Mouse (Mus musculus): ENCODE measurements around the gene Slc1a2.

The Slc1a2 gene

DNA sequence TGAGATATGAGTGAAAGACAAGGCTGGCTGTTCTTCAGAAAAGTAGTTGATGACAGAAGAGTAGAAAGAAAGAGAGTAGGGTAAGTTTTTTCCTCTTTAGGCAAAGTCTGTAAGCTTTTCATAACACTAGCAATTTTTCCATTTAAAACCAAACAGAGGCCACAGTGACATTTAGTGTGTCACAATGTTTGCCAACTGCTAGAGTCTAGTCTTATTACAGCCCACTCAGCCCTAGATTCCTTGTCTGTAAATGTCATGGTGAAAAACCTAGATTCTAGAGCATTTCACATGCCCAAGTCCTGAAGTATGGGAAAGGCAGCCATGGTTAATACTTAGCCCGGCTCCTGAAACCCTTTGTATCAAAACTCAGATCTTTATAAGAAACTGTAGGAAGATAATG is 112.8 kb downstream of the Slc1a2 start:
- DNase-seq, result no peak

DNA sequence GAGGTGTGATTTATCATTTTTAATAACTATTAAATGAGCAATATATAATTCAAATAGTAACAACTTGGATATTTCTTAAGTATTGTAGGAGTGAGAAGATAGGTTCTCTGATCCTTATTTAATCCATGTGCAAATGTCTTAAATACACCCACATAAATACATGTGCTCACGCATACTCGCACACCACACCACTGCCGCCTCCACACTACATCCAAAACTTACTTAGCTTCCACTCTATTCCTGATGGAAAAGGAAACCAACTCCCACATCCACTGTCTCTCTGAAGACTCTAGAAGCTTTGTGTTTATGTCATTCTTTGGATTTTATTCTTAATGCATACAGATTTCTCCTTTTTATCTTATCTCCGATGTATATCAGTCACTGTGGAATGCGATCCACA is 113.8 kb downstream of the Slc1a2 start:
- no peak for DNase-seq

DNA sequence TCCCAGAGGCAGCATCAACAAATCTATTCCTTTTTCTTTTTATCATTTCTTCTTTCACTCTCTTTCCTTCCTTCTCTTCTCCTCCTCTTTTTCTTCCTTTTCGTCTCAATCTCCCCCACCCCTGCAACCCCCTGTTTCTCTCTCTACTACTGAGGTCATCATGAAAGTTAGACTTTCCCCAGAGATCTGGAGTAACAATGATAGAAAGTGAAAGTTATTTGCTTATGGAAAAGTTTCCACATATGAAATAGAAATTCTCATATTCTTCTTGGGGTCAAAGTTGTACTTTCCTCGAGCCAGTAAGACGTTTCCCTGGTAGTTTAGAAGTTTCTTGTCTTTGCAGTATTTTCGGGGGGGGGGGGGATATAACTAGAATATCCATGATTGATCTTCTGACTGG is 116.2 kb downstream of the Slc1a2 start:
- DNase-seq, result no peak

DNA sequence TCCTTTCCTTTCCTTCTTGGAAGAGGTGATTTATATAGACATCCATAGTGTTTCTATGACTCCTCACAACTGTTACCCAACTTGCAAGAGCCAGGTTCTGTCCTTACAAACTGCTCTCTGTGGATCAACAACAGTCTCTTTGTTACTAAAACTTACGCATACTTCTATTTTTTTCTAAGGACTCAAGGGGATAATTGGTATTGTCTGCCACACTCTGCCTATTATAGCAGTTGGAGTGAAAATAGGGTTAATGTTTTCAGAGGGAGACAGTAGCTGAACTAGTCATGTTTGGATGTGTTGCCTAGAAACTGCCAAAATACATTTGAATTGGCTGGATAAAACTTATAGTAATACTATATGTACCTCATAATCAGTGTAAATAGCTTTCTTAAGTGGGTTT is 117.1 kb downstream of the Slc1a2 start:
- no peak for DNase-seq

DNA sequence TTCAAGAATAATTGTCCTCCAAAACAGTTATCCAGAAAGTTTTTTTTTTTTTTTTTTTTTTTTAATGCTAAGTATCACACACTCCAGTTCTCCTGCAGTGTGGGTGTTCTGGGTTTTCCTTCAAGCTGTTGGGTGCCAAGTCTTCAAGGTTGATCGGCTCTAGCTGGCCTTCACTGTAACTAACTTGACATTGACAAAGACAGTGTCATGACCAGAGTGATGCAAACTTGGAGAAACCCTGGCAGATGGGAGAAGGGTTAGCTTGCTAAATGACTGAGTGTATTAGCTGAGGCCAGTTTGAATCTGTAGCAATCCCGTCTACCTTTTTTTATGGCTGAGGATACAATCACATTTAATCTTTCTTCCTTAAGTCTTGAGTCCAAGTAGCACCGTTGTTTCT is 119.7 kb downstream of the Slc1a2 start:
- DNase-seq, result no peak

DNA sequence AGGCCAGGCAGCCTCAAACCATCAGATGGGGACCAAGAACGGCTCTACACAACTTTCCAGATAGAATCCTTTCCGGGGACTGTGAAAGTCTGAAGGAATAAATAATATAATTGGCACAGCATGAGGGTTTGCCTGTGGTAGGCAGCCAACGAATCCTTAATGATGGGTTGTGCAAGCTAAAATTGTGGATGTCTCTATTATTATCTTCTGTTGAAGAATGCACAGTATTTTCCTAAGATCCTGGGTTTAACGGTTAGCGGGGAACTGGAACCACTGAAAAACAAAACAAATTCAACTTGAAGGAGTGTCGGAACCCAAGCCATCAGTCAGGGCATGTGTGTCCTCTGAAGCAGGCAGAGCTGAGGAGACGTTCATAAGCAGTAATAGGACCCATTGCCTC is 124.3 kb downstream of the Slc1a2 start:
- no peak for DNase-seq

DNA sequence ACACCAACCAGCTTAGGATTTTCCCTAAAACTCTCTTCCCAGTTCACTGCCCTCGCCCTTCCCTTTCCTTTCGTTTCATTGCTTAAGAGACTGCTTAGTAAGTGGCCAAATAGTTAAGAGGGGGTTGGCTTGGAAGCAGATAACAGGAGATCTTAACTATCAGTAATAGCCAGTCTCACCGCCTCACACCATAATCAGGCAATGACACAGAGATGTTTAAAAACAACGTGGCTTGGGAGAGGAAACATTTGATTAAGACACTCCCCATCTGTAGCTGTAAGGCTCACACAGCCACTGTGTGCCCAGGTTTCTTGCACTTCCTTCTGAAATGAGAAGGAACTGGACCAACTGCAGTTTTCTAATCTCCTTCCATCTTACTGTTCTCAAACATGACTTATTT is 127.2 kb downstream of the Slc1a2 start:
- DNase-seq, result no peak

DNA sequence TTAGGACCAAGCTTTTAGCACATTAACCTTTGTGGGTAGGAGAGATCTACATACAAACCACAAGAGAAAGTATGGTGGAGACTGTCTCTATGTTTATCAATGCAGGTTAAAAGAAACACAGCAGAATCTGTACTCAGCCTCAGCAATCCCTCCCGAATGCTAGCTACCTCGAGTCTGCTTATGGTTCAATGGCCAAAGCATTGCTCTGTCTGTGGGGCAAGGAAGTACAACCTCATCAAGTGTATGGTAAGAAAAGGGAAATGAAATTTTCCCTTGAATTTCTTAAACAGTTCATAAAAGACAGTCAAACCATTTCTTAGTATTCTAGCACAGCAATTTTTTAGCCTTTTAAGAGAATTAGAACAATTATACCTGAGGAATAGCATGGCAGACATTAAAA is 133.2 kb downstream of the Slc1a2 start:
- DNase-seq, result no peak

DNA sequence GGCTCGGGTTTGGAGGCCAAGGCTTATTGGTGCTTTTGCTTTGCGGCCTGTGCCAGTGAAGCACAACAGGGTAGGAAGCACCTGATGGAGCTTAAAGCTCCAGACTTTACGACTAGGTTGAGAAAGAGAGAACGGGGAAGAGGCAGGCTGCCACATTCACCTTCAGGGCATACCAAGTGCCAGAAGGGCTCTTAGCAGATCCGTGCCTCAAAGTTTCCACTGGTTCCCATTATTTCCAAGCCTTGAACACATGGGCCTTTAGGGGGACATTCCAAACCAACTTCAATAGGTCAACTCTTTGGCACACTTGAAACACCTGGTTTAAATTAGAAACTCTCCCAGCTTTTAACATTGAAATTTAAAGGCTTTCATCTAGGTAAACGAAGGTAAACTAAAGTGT is 134.3 kb downstream of the Slc1a2 start:
- no peak for DNase-seq

DNA sequence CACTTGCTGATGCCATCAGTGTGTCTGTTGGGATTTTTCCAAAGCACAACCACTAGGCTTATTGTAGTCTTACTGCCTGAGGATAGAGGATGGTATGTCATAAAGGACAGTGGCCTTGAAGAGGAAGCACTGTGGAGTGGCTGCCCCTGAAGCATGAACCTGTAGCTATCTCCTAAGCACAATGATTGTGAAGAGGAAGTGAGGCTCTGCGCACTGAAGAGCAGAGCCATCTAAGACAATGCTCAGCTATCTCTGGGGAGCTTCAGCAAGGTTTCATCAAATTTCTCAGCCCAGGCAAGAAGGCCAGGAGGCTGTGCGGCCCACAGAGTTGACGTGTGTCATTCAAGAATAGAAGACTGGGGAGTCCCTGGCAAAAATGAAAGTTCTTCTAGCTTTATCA is 136.6 kb downstream of the Slc1a2 start:
- DNase-seq, result no peak

DNA sequence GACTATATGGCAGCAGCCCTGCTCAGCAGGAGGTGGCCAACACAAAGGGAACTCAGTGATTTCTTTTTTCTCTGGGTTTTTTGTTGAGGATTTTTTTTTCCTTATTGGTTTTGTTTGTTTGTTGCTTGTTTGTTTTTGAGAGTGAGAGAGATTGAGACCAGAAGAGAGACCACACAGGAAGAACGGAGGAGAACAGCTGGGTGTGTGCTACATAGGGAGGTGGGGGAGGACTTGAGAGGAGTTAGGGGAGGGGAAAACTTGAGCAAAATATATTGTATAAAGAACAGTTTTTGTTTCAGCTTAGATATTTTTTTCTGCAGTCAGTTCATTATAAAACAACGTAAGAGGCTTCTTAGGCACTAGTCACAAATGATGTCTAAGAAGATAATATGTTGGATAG is 139.7 kb downstream of the Slc1a2 start:
- DNase-seq, result no peak

DNA sequence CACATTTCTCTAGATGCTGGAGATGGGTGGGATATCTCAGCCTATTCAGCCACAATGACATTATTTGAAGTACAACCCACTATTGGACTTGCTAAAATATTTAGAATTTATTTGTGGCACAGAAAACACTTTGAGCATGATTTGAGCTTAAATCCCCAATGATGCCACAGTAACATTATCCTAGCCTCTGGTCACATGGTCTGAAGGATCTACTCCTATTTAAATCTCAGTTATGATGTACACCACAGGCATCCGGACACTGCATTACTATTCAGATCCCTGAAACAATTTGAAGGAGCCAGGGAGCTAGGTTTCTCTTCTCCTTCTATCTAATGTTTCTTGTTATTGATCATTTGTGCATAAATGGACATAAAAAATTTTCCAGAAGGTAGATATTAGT is 143.4 kb downstream of the Slc1a2 start:
- no peak for DNase-seq

DNA sequence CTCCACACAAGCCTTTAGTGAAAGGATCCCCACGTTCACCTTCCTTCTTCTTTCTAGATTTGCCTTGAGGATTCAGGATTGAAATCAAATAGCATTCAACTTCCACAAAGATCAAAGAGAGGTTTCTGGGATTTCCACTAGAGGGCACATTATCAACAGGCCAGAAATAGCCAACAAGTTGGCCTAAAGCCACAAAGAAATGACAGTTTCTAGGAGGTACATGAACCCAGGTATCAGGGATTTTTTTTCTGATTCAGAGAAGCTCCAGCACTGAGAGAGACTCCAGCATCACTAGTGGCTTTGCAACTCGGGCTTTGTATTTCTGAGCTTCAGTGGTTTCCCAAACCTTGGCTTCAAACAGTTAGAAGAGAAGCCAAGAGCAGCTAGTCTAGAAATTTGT is 145.7 kb downstream of the Slc1a2 start:
- peak; percentile 39 for DNase-seq

DNA sequence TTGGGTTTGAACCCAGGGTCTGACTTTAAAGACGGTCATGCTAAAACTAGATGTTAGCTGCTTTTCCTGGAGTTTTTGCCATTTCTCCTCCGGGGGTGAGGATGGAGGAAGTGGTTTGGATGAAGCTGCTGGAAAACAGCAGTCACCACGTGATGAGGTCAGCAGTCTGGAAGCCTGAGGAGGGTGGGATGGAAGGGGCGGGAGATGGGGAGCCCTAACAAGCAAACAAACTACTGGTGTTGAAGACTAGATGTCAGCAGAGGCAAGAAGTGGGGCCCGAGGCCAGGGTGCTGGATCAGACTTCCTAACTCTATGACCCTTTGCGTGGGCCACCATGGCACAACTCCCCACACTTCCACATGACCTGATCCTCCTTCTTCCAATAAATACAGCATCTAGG is 146.8 kb downstream of the Slc1a2 start:
- DNase-seq, result no peak

DNA sequence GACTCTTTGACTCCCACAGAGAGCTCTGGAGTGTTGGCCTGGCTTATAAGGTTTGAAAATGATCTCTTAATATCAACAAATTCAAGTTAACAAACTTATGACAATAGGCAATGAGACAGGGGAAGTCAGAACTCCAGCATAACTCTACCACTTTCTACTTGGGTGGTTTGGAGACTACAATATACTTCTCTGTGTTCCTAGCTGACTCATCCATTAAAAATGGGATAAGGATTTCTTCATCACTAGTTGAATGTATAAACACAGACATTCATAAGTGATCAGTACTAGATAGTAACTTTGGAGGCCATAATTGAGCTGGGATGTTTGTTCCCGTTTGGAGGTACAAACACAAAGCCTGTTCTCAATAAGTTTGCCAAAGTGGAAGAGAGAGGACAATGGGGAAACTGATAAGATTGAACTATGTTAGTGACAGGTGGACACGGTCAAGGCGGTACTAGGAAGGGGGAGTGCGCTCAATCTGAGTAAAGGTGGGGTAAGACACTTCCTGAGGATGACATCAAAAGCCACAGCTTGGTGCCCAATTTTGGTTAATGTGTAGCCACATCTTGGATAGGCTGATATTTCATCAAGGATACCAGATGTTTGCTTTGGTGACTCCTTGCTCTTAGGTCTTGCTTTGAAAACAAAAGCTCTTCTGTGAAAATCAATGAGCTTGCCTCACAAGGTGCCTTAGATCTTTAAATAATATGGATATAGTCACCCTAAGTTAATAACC is 147.5 kb downstream of the Slc1a2 start:
- no peak for DNase-seq

DNA sequence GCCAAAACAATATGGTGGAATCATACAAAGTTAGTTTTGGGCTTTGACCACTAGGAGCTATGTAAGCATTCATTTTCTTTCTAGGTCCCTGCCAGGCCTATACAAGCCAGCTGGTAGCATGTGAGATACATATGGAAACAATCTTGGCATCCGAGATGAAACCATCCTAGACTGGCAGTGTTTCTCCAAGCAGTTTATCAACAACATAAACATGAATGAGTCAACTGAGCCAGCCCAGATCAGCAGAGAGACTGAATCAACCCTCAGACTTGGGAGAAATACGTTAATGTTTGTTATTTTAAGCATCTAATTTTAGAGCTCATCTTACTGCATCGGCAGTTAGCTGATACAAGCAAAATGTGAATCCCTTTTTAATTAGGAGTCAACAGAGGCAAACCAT is 149.2 kb downstream of the Slc1a2 start:
- DNase-seq, result no peak

DNA sequence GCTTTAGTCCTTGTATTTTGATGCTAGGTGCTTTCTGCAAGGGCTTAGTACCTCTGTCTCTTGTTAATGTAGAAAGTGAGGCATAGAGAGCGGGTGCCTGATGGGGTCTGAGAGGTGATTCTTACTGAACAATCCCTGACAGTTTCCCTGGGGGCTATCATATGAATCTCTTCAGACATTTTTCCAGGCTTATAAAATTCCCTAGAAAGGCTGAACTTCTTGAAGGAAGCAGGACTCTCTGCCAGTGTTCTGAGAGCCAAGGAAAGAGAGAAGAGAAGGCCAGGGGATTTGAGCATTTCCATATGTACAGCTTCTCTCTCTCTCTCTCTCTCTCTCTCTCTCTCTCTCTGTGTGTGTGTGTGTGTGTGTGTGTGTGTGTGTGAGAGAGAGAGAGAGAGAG is 151.0 kb downstream of the Slc1a2 start:
- DNase-seq, result no peak

DNA sequence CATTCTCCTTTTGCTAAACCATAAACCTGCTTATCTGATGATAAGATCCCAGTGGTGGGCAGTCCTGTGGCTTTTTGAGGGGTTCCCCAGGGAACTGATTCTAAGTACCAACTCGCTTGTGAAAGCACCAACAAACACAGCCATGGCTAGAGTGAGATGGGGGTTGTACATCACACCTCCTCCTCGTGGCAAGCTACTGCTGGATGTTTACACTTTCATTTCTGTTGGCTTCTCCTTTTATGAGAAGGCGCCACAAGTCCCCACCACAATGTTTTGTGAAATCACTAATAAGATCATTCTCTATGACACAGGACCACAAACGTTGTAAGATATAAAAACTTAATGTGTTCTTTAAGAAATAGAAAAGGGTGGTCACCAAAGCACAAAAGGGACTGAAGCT is 154.3 kb downstream of the Slc1a2 start:
- no peak for DNase-seq

DNA sequence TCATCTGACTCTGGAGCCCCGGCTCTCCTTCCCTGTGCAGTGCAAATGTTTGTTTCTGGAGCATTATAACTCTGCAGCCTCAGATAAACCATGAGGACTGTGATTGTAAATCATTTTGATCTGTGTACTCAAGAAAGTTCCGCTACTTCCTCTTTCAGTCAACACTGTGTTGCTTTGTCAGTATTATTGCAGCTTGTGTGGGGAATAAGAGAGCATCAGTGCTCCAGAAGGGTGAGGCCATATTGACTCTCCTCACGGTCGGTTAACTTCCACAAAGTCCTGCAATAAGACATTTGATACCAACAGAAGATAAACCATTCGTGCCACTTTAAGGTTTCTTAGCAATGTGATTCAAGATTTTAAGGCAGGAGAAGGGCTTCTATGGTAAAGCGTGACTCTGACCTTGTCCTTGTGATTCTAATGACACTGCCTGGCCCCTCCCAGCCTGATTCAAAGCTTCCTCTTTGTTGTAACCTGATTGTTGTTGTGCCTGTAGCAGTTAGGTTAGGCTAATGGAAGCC is 156.9 kb downstream of the Slc1a2 start:
- peak; percentile 19 for DNase-seq

DNA sequence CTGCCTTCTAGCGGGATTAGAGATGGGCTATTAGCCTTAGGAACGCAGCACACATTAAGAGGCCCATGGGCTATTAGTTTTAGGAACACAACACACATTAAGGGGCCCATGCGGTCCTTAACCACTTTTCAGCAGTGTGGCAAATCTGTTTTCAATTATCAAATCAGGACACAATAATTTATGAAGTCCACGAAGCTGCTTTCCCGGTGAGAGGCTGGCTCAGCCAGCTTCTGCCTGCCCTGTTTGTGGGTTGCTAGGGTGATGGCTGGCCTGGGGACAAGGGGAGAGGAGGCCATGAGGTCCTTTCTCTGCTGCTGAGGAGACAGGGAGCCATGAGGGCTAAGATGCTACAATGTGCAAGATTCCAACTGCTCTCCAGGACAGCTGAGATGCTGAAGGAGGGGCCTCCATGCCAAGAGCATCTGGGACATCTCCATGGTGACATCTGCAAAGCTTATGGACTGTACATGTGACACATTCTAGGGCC is 161.8 kb downstream of the Slc1a2 start:
- peak; percentile 10 for DNase-seq

DNA sequence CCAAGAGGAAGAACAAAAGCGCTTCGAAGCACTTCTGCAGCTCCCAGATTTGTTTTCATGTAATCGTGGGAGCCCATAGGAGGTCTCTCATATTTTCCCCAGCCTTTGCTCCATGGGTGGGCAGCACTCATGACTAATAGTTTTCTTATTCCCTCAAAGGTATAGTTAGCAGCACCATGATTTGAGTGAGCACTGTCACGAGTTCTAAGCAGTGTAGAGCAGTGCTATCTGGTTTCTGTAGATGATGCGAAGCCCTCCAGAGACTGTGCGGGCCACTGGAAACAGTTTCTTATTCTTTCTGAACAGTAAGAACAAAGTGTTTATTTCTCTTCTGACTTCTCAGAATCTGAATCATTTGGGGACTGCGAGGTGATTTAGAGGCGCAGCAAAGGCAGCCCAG is 162.3 kb downstream of the Slc1a2 start:
- DNase-seq, result no peak

DNA sequence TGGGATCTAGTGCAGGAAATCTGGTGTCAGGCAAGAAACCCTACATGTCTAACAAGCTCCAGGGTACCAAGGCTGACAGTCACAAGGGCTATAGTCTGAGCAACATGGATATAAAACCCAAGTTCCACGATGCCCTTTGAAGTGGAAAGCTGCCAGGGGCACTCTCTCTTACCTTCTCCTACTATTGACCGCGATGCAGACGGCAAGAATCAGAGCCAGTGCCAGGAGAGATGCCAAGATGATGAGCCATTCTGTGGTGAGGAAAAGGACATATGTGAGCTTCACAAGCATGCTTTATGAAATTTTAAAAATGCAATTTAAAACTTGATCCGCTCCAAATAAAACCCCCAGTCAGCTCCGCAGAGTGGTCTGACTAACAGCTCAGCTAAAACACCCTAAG is 163.6 kb downstream of the Slc1a2 start:
- no peak for DNase-seq

DNA sequence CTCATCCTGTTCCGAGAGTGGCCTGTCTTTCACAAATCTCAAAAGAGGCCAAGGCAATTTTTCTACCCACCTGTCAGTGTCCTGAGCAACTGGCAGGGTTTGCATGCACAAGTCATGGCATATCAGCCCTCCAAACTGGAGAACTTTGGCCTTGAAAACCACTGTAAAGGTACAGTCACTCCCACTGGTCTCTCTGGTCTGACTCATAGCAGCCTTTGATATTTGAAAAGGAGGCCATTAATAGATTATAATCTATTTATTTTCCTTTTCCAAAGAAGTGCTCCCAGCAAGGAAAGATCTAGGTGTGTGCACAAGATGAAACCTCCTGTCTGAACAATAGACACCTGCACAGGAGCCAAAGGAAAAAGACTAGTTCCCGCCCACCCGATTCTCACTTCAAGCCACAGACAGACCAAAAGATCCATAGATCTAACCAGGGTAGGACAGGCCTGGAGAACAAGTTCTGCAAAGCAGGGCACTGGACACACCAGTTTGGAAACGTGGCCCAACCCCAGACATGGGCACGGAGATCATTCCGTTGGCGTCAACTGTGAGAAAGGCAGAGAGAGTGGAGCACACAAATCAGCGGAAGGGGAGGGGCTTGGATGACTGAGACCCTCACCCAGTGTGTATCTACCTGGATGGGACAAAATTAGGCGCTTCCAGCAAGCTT is 167.6 kb downstream of the Slc1a2 start:
- DNase-seq, result no peak

DNA sequence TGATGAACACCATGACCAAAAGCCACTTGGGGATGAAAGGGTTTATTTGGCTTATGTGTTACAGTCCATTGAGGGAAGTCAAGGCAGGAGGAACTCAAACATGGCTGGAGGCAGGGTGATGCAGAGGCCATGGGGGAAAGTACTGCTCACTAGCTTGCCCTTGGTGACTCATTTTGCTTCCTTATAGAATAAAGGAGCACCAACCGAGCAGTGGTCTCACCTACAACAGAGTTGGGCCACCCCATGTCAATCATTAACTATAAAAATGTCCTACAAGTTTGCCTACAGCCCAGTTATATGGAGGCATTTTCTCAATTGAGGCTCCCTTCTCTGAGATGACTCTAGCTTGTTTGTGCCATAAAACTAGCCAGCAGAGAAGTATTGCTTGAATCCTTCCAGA is 169.4 kb downstream of the Slc1a2 start:
- DNase-seq, result no peak

DNA sequence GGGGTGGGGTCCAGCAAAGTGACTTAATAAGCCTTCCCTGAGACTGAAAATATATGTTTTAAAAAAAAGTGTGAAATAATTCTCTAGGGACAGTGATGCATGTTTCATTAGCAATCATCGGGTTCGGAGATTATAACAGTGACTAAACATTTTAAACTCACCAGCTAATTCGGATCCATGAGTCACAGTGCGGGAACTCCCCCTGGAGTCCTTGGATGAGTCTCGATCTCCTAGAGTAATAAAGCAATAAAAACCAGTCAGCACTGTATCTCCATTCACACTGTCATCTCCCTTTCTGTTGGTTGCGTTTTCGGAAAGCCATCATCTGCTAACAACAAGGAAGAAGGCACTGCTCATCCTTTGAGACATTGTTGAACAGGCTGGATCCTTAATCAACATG is 169.9 kb downstream of the Slc1a2 start:
- no peak for DNase-seq

All from kidney, postnatal 14 days (tissue).